Mouse (Mus musculus) right cerebral cortex, adult 2 months (tissue): ENCODE measurements at regions not wholly inside any gene's neighbourhood (a gene's known extent, or its start where the extent isn't known, plus 50 kb on each side); places are given as distances from the start of the nearest gene placed in this dataset.
A peak's percentile ranks its signal among the peaks of the same experiment; 100 is the strongest.
"Not testable (repeated sequence)": the region's sequence is repeated elsewhere in the genome, so short reads cannot be mapped to it uniquely, and the experiment has no call there.

Source experiments
- DNase-seq, 2 experiments: peaks; one replicate each; pipeline ENCODE4 v3.0.0; 2021 to 2022; ENCODE audit warnings: low spot score in 2 of 2

DNA sequence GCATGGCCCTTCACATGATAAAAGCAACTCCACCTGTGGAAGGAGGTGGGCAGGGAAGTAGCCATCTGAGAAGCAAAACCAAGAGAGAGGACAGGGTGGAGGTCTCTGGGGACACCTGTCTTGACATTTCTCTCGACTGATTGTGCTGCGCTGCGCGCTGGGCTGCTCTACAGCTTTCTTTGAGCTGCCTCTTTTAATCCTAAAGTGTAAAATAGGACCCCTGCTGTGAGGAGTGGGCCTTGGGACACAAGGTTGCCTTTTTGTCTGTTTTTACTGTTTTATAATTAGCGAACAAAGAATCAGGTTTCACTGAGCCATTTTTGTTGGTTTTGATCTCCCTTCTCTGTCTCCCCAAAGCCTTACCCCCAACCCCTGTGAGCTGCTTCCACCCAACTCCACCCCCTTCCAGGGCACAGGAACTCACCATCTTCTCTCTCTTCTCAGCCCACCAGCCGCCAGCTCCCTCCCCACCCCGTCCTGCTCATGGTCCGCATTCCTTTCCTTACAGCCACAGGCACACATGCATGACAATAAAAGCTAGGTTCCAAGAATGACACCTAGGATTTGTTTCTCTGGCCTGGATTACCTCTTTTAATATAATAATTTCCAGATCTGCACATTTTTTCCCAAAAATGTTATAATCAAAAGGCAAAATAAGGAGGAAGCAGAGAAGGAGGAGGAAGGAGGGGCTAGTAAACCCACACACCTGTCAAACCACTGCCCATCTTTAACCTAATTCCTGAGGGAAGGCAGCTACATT, 57.3 kb downstream of the Cbln4 start:
- no peak for DNase-seq

DNA sequence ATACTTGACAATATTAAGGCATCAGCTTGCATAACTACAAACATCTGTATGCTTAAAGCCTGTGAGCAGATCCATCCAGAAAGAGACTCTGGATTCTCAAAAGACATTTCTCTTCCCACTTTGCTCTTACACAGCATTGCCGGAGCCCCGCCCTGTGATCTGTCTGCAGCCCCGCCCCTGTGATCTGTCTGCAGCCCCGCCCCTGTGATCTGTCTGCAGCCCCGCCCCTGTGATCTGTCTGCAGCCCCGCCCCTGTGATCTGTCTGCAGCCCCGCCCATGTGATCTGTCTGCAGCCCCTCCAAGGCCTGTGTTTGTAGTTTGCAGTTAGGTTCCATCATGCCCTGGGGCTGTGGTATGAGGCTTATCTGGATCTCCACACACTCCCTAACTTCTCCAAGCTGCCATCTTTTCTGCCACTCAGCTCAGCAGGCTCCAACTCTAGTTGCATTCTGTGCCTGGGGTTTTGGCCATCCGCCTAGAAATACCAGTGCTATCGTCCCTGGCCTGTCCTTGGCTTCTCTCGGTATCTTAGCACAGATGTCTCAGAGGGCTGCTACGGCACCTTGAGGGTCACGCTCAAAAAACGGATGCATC, 73.9 kb downstream of the Cbln4 start:
- DNase-seq: no peak

- peak; percentile 25 to 26 for DNase-seq
Measured at GRCm38 (mm10) chr2:171946569-171947250, 96.6 kb downstream of the Cbln4 start.

DNA sequence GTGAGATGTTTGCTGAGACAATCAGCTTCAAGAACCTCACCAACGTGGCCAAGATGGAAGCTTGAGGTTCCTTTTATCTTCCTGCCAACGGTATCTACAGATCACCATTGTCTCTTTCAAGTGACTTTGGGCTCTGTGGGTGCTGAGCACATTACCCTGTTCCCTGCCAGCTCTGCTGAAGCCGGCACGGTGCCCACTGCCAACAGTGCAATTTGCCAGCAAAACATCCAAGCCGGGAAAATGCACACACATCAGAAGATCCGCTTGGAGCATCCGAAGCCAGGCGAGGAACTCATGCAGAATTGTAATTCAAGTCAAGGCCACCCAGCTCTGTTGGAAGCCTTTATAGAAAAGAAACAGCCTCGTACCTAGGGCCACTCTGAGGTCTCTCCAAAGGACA, 100.6 kb downstream of the Cbln4 start:
- DNase-seq: peak; percentile 14 to 22

DNA sequence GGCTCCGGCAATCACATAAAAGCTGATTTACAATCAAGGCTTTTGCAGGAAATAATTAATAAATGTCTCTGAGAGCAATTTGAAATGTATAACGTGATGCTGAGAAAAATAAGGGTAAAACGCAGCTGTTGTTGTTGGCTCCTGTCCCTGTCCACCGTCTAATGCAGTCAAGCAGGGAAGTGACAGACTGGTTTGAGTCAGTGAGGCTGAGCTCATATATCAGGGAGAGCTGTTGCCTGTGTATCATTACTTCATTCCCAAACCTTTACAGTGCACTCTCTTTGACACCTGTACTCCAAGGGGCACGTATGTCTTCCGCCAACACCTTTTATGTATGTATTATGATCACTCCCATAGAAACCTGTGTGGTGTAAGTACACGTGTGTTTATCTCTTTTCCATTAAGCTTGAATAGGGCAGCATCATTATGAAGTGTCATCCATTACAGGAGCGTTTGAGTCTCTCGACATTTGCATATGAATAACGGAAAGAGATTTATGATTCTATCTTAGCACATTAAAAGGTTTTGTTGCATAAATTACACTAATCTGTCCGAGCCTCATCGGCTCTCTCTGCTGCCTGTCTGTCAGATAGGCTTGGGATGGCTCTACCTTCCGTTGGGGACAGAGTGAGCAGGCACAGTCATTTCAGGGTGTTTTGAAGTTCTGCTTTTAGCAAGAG, 107.5 kb downstream of the Cbln4 start:
- DNase-seq: peak in 1 of 2 experiments; percentile 3

- peak; percentile 40 for DNase-seq
Measured at GRCm38 (mm10) chr2:171920960-171921359, 122.3 kb downstream of the Cbln4 start.

DNA sequence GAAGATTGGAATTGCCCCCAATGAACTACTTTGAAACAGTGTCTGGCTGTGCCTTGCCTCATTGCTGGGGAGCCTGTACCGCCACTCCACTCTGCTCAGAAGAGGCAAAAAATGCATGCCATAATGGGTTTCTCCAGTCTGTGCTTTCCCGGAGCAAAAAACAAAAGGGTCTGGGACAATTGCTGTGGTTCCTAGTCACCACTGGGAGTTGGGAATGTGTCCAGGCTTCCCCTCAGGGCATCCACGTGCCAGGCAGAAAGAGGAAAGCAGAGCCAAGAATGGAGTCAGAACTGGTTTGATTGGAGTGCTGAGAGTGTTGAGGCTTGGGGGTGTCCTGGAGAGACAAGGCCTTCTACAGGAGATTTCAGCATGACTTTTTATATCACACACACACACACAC, 156.0 kb downstream of the Cbln4 start:
- DNase-seq: no peak

- not testable (repeated sequence) for DNase-seq
Measured at GRCm38 (mm10) chr2:171879238-171879960, 163.9 kb downstream of the Cbln4 start.

- DNase-seq: no peak
Measured at GRCm38 (mm10) chr2:171867550-171867949, 175.7 kb downstream of the Cbln4 start.

DNA sequence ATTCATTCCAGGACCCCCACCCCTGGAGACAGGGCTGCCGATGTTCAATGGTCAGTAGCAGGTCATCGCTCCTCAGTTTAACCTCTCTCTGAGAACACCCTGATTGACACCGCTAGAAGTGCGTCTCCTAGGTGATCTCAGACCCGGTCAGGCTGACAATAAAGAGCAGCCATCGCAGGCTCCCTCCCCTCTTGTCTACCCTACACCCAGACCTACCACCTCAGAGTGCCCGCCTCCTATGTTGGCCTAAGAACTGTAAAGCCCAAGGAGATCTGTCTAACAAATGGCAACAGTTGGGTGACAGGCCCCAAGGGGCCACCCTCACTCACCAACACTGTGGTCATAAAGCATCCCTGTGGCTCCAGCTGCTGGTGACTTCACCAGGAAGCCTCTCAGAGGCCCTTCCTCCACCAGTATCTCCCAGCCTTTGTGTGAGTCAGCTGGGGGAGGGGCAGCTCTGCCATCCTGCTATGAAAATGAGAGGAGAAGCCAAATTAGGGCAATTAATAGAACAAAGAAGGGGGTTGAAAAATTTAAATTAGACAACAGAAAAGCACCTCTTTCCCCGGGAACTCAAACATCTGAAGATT, 178.8 kb downstream of the Cbln4 start:
- no peak for DNase-seq

DNA sequence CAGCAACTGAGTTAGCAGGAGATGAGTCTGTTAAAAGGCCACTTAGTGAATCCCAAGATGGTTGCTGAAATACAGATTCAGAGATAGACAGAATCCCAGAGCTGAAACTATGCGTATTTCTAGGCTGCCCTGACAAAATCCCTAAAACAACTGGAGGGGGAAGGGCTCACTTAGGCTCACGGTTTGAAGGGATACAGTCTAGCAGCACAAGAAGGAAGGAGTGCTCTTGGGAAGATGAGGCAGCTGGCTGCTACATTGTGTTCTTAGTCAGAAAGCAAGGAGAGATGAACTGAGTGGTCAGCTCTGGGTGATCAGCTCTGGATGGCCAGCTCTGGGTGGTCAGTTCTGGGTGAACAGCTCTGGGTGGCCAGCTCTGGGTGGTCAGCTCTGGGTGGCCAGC, 180.6 kb downstream of the Cbln4 start:
- DNase-seq: no peak

- DNase-seq: no peak
Measured at GRCm38 (mm10) chr2:171858894-171859293, 184.4 kb downstream of the Cbln4 start.

DNA sequence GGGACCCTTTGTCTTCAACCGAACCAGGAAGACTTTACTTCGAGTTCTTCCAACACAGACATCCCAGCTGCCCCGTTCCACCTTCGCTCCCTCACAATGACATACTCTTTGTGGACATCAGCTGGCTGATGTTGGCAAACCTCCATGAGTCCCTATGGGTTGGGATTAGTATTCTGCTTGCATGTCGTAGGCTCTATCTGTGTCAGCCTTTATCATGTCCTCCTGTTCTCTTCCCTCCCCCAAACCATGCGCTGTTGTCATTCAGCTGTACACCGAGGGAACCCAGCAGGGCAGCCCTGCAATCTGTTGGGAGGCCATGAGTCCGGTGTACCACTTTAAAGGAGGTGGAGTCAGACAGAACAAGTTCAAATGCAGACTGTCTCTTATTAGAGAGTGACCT, 186.8 kb downstream of the Cbln4 start:
- no peak for DNase-seq

DNA sequence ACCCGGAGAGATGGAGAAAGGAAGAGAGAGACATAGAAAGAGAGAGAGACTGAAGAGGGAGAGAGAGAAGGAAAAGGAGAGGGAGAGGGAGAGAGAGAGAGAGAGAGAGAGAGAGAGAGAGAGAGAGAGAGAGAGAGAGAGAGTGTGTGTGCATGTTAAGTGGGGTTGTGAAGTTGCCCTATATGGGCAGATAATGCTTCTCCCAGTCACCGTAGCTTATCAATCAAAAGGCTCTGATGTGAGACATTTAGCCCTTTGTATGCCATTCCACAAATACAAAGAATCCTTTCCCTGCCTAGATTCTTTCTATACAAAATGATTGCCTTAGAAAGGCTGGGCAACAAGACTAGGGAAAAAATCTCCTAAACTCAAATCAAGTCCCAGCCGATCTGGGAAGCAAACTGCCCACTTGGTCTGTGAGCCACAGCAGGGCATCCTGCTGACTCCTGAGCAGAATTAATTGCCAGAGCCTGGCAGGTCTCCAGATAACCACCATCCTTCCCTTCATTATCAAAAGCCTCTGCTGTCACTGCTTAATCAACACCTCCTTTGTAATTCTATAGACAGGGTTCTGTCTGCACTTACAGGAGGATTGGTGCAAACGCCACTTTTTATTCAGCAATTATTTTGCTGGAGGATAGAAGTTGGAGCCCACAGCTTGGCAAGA, 196.3 kb downstream of the Cbln4 start:
- DNase-seq: no peak

GRCm38 (mm10) chr2:171840058-171840713, 203.1 kb downstream of the Cbln4 start:
- no peak for DNase-seq

DNA sequence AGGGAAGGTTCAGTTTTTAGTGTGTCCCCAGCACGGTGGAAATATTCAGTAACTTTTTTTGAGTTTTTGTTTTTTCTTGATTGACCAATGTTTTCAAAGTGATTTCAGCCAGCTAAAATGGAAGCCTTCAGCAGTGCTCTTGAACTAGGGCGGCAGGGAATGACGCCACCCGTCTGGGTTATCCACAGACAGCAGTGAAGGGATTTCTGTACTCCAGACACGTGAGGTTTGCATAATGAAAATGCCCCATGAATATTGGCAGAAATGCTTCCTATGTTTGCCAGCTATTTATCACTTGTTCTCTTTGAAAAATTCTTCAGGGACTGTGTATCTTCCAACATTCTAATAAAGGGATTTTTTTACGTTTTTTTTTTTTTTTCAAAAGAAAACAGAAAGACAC, 221.1 kb downstream of the Cbln4 start:
- no peak for DNase-seq

GRCm38 (mm10) chr2:171818504-171818903, 224.8 kb downstream of the Cbln4 start:
- DNase-seq: no peak

DNA sequence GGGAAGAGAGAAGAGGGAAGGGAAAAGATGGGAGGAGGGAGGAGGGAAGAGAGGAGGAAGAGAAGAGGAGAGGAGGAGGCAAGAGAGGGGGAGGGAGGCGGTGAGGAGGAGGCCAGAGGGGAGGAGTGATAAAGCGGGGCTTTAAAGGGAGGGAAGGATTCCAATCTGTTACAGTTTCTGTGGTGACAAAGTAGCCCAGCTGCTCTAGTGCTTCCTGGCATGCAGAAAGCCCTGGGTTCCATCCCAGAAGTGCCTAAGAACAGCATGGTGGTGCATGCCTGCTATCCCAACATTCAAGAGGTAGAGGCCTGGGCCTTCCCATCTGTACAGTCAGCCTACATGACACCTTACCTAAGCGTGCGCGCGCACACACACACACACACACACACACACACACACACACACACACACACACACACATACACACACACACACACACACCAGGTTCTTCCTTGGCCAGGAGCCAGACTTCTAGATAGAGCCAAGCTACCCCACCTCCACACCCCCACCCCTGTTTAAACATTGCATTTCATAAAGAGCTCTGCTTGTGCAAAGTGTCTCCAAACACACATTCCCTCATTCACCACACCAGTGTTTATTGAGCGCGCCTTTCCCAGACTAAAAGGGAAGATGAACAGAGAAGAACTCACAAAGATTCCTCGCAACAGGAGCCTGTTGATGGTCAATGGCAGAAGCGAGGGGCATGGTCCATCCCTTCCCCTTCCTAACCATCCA, 226.4 kb downstream of the Cbln4 start:
- no peak for DNase-seq

GRCm38 (mm10) chr2:171812701-171813100, 230.6 kb downstream of the Cbln4 start:
- no peak for DNase-seq

DNA sequence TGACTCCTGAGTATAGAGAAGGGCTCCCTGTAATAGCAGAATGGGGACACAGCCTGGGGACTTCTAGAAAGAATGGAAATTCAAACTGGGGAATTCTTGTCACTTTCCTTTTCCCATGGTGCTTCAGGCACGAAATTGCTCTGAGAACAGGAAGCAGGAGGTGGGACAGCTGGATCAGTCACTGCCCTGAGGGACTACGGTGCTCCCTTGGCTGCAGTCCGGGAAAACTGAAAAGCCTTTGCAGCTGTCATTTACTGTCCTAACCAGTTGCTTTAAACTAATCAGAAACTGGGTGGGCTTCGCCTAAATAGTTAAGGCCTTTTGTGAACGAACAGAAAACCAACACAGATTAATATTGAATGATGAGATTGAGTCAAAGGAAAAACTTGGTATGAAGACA, 237.9 kb downstream of the Cbln4 start:
- no peak for DNase-seq
